In genomic region chr16:90550058-90550795, GRCm38 (mm10) we compare ENCODE assay signal across 23 mouse cellular contexts.
DNase-seq lines count a peak whose midpoint lies in the region; ATAC-seq and TF ChIP-seq lines count a peak whose summit lies in the region.
"Had no signal": no experiment of that assay in that cellular context is flagged by ENCODE, and none has a peak within 500 bp of the region (broad histone marks: within the 10 kb centered on the region; RNA-seq: fewer than 3 reads in every experiment).

No protein-coding gene starts in this region.

- H3K27ac ChIP-seq in forebrain, embryonic 11.5 days (ENCODE audit: low read depth, low read length) = no peak overlapping the region
- no peak overlapping the region for H3K27ac ChIP-seq in forebrain, embryonic 13.5 days
- peak overlapping the region; percentile 36; the same call in 1 of the 2 replicates for H3K27ac ChIP-seq in hindbrain, postnatal 0 days
- no peak overlapping the region for H3K27ac ChIP-seq in hindbrain, embryonic 10.5 days
- H3K27ac ChIP-seq: embryonic facial prominence, embryonic 15.5 days; forebrain, embryonic 10.5 days; gastrocnemius, adult 2 months; hindbrain, embryonic 13.5 days had no signal

- peak; percentile 35 for DNase-seq in forebrain, embryonic 11.5 days (ENCODE audit: low spot score)
- peak; percentile 33 for DNase-seq in hindbrain, postnatal 0 days (ENCODE audit: low spot score)
- no peak for DNase-seq in hindbrain, embryonic 10.5 days (ENCODE audit: low spot score)
- peak; percentile 18 for DNase-seq in left cerebral cortex, adult 11 months (ENCODE audit: low spot score)
- no peak for DNase-seq in left cerebral cortex, postnatal 36 days (ENCODE audit: low spot score in 2 of 2)
- peak; percentile 72 for DNase-seq in Muller cell, postnatal 12 days (ENCODE audit: inconsistent ontology term)
- DNase-seq: adrenal gland, postnatal 10 days; B cell, adult 2 months; cerebellum, adult 11-12 months; cerebellum, adult 9-10 months; cerebellum, postnatal 25 days; gastrocnemius, adult 2 months; gastrocnemius, postnatal 25 days had no signal

- H3K9me3 ChIP-seq in forebrain, embryonic 11.5 days (ENCODE audit: control insufficient read depth, low read length) = no peaks in the 10 kb centered on the region; the same call in 1 of the 2 replicates
- H3K9me3 ChIP-seq in forebrain, embryonic 13.5 days (replicated peaks) = peaks cover 10% of the 10 kb centered on the region
- no peaks in the 10 kb centered on the region for H3K9me3 ChIP-seq in hindbrain, postnatal 0 days (ENCODE audit: low read length)
- peaks cover 6% of the 10 kb centered on the region for H3K9me3 ChIP-seq in hindbrain, embryonic 10.5 days
- H3K9me3 ChIP-seq: embryonic facial prominence, embryonic 15.5 days had no signal

- ATAC-seq in forebrain, embryonic 11.5 days (replicated peaks; ENCODE audit: low FRiP score) = no peak
- no peak for ATAC-seq in forebrain, embryonic 13.5 days
- peak; percentile 82 for ATAC-seq in hindbrain, postnatal 0 days
- ATAC-seq in megakaryocyte, adult 5-6 weeks (ENCODE audit: poor library complexity, severe bottlenecking) = no peak
- ATAC-seq: CD4-positive, CD25-positive, alpha-beta regulatory T cell, adult 4 months; inflammation-experienced regulatory T-cells, adult 6 months had no signal

- no peaks in the 10 kb centered on the region for H3K36me3 ChIP-seq in forebrain, embryonic 11.5 days (ENCODE audit: control insufficient read depth, insufficient read depth, low read length)
- no peaks in the 10 kb centered on the region for H3K36me3 ChIP-seq in forebrain, embryonic 13.5 days (ENCODE audit: poor library complexity, severe bottlenecking)
- H3K36me3 ChIP-seq in hindbrain, postnatal 0 days (ENCODE audit: insufficient read depth, low read length) = no peaks in the 10 kb centered on the region
- H3K36me3 ChIP-seq in hindbrain, embryonic 10.5 days = no peaks in the 10 kb centered on the region
- H3K36me3 ChIP-seq: embryonic facial prominence, embryonic 15.5 days; forebrain, embryonic 10.5 days; G1E; heart, embryonic 12.5 days; hindbrain, embryonic 13.5 days had no signal

- 73% methylated on average over 13 of the region's 13 CpGs for WGBS in forebrain, embryonic 11.5 days
- WGBS in forebrain, embryonic 13.5 days = 77% methylated on average over 13 of the region's 13 CpGs
- 57% methylated on average over 13 of the region's 13 CpGs for WGBS in hindbrain, postnatal 0 days
- 77% methylated on average over 13 of the region's 13 CpGs for WGBS in hindbrain, embryonic 10.5 days

- no peak for TF ChIP-seq CTCF in hindbrain, postnatal 0 days (IDR thresholded peaks at IDR 0.05; ENCODE audit: low read depth)

- no peak overlapping the region for H3K4me2 ChIP-seq in forebrain, embryonic 11.5 days (ENCODE audit: low read depth, low read length, severe bottlenecking)
- no peak overlapping the region for H3K4me2 ChIP-seq in forebrain, embryonic 13.5 days
- no peak overlapping the region for H3K4me2 ChIP-seq in hindbrain, postnatal 0 days (ENCODE audit: low read depth, low read length)
- H3K4me2 ChIP-seq: embryonic facial prominence, embryonic 15.5 days; heart, embryonic 12.5 days; hindbrain, embryonic 13.5 days had no signal

- H3K9ac ChIP-seq in forebrain, embryonic 11.5 days (ENCODE audit: low read length) = no peak overlapping the region
- no peak overlapping the region for H3K9ac ChIP-seq in forebrain, embryonic 13.5 days
- H3K9ac ChIP-seq in hindbrain, postnatal 0 days (replicated peaks; ENCODE audit: low read length) = no peak overlapping the region
- H3K9ac ChIP-seq: embryonic facial prominence, embryonic 15.5 days; heart, embryonic 12.5 days; hindbrain, embryonic 13.5 days had no signal

- H3K4me3 ChIP-seq in forebrain, embryonic 11.5 days (ENCODE audit: low read depth, low read length) = no peak overlapping the region
- H3K4me3 ChIP-seq in forebrain, embryonic 13.5 days = no peak overlapping the region
- H3K4me3 ChIP-seq in hindbrain, postnatal 0 days (ENCODE audit: low read length) = no peak overlapping the region
- H3K4me3 ChIP-seq in hindbrain, embryonic 10.5 days = no peak overlapping the region
- H3K4me3 ChIP-seq: embryonic facial prominence, embryonic 15.5 days; erythroblast, embryonic 14.5 days; forebrain, embryonic 10.5 days; gastrocnemius, adult 2 months; heart, embryonic 12.5 days; hindbrain, embryonic 13.5 days had no signal

- intact Hi-C loops in left cerebral cortex, postnatal 36 days (cut with DNase I) = no loop called here

- H3K27me3 ChIP-seq in forebrain, embryonic 11.5 days (ENCODE audit: control insufficient read depth, insufficient read depth, low read length) = no peaks in the 10 kb centered on the region
- 0 out of 2 replicates have a peak, but pooled peaks cover 4% of the 10 kb centered on the region for H3K27me3 ChIP-seq in forebrain, embryonic 13.5 days
- no peaks in the 10 kb centered on the region for H3K27me3 ChIP-seq in hindbrain, postnatal 0 days (ENCODE audit: insufficient read depth, low read length)
- H3K27me3 ChIP-seq in hindbrain, embryonic 10.5 days (ENCODE audit: insufficient read depth, poor library complexity, severe bottlenecking) = no peaks in the 10 kb centered on the region
- H3K27me3 ChIP-seq: embryonic facial prominence, embryonic 15.5 days had no signal

- H3K4me1 ChIP-seq in forebrain, embryonic 11.5 days (replicated peaks; ENCODE audit: control insufficient read depth, insufficient read depth, low read length) = no peaks in the 10 kb centered on the region
- H3K4me1 ChIP-seq in forebrain, embryonic 13.5 days = peaks cover 7% of the 10 kb centered on the region; the same call in 1 of the 2 replicates
- no peaks in the 10 kb centered on the region for H3K4me1 ChIP-seq in hindbrain, postnatal 0 days (ENCODE audit: insufficient read depth, low read length)
- H3K4me1 ChIP-seq in hindbrain, embryonic 10.5 days (replicated peaks) = peaks cover 21% of the 10 kb centered on the region

Comparison
In these comparisons a context has a peak if more than half of its experiments do, and no peak if none do; other contexts are left out.
1. DNase-seq: peak in forebrain, embryonic 11.5 days (single experiment), hindbrain, postnatal 0 days (single experiment), left cerebral cortex, adult 11 months (single experiment) and Muller cell, postnatal 12 days (single experiment); none in hindbrain, embryonic 10.5 days (single experiment) and left cerebral cortex, postnatal 36 days (0 of 2).